Mouse (Mus musculus): ENCODE measurements around the gene Zfp871.

Zfp871 gene

DNA sequence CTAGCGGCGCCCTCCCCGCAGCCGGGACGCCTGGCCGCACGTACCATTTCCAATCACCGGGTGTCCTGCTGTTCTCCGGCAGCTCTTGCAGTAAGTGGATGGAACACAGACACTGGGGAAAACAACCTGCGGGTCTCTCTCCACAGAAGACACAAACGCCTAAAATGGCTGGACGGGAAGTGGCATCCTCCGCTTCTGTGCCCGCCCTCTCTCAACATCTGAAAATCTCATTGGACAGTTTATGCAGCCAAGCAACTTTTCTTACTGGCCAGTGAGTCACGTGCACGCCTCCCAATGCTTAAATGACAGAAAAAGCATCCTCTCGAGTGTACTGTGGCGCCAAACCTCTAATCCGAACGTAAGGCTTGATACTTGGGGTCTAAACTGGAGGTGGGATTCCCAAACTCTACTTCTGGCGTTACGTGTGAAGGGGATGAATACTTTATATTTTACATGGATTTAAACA, at the start of gene Zfp871:
TSS of gene Zfp871 (minus strand) at position 194 of the 466 bp plus-strand sequence.
- in situ Hi-C loops (cut with MboI): no loop called here

DNA sequence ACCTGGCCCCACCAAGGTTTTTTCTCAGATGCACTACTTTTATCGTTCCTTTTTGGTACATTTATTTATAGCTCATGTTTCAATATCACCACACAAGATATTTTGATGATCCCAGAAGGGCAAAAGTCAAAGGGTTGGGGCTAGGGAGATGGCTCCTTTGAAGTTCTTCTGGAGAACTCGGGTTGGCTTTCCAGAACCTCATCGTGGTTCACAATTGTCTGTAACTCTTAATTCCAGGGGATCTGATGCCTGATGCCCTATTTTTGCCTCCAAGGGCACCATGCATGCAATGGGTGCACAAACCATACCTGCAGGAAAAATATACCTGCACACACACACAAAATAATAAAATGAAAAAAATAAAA, 42.3 kb upstream of the Zfp871 start:
- in situ Hi-C loops (cut with MboI): no loop called here

DNA sequence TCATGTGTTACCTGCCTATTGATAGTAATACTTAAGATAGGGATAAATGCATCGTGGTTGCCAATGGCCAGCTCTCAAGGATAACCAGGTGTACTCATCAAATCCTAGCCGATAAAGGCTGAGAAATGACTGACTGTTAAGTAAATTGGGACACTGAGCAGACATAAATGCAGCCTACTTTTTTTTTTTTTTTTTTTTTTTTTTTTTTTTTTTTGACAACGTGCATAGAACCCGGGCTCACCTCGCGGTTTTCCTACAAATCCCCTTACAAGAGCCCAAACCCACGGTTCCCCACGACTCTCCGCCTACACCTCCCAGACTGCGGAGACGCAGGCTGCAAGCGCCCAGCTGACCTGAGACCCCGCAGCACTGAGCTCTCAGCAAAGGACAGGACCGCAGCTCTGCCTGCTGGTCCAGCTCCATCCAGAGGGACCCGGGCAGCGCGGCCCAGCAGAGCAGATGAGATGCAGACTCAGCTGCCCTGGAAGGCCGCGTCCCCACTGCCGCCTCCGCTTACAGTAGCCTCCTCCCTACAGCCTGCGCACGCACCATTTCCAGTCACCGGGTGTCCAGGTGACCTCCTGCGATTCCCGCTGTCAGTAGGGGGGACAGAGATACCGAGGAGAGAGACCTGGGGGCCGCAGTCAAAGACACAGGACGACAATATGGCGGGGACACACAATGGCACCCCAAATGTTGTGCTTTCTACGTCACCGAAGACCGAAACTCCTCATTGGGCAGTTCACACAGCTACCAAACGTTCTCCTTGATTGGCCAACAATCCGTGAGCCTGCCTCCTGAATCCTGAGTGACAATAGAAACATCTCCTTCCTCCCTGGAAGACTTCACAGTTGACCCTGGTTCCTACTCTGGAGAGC, 41.7 kb upstream of the Zfp871 start, which contains the start of gene Zfp799:
TSS of gene Zfp799 (minus strand) at position 722 of the 878 bp plus-strand sequence.
- in situ Hi-C loops (cut with MboI): no loop called here

DNA sequence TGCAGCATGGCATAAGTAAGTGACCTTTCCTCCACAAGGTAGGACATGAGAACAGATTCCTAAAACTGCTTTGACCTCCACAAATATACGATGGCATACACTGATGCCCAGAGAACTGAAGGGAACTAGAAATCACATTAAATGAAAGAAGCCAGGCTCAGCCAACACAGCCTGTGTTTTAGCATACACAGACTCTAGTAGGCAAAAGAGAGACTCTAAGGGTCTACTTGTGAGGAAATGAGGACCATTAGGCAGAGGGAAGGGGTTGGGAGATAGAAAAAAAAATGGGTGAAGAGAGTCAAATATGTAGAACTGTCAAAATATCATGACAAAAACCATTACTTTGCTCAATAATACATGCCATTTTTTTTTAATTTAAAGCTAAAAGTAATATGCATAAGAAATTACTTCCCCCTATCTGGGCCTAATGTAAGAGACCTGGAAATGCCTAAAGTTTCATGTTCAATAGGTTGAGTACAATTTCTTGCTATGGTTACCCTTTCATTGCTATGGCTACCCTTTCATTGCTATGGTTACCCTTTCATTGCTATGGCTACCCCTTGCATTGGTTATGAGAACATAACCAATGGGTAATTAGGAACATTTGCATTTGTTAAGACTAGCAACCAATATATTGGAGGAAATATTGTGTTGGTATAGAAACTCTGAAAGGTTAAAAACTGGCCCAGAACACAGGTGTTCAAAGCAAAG, 28.1 kb upstream of the Zfp871 start:
- in situ Hi-C loops (cut with MboI): no loop called here

DNA sequence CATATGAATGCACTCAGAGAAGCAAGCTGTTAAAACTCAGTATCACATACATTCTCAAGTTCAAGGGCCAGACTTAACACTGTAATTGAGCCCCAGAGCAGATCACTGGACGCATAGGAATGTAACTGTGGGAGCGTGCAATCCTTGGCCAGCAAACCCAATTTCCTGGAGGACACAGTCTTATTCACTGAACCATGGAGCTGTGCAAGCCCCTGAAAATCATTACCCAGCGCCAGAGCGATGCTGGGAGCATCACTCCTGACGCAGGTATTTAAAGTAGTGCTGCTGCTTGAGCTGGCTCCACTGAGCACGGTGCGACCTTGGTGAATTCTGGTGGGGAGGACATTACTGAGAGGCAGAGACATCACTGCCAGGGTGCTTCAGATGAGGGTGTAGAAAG, 26.0 kb upstream of the Zfp871 start:
- in situ Hi-C loops (cut with MboI): no loop called here

DNA sequence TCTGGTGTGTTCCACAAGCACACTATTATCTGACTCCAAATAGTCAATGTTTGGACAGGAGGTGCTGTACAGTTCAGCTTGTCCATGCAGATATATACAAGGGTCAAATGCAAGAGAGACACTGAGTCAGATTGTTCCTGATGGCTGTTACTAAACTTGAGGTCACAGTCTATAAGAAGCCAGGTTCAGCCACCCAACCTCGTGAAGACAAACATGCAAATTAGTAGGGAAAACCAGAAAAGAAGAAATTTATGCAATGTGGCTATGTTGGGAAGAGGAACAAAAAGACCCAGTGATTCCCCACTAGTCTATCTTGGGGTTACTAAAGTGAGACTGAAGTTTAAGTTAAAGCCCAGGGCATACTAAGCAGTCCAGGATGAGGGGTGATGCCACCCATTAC, 22.6 kb upstream of the Zfp871 start:
- in situ Hi-C loops (cut with MboI): no loop called here

DNA sequence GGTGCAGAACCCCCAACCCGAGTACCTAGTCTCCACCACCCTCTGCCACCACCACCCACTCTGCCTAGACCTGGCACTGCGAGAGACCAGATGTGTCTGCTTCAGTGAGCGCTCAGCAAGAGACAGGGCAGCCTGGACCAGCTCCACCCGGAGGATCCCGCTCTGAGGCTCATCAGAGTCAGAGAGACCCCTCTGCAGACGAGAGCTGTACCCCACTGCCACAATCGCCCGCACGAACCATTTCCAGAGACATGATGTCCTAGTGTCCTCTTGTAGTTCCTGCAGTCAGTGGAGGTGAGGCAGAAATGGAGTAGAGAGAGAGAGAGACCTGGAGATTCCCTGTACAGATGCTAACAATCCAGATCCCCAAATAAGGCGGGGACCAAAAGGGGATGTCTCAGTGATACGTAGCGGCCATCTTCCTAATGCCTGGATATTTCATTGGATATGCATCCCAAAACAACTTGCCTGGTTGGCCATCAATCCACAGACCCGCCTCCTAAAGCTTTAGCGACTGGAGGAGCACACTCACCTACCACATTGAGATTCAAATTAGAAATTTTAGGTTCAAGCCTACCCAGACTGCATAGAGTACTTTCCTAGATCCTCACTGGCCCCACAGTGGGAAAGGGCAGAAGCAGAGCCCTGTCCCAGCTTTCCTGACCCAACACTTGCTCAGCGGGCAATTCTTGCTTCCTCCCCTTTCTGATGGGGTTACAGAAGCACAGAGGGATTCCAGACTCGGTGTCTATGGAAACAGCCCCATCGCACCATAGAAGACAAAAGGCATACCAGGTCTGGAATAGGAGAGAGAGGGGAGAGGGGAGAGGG, 21.7 kb upstream of the Zfp871 start, which contains the start of gene Zfp811:
TSS of gene Zfp811 (minus strand) at position 388 of the 831 bp plus-strand sequence.
- in situ Hi-C loops (cut with MboI): no loop called here

DNA sequence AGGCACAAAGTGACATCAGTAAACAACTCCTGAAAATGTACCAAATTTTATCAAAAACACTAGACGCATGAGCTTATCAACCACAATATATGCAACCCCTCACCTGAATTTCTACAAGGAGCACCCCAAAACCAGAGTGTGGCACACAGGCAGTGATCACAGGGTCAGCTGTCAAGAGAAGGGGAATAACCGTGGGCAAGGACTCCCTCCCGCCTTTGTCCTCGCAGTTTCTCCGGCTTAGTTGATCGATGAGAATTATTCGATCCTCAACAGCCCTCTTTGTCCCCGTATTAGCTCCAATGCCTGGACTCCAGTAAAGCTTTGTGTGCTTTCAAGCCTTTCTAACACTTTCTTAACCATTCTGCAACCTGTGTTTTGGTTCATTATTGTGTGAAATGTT, 20.8 kb upstream of the Zfp871 start:
- in situ Hi-C loops (cut with MboI): no loop called here

DNA sequence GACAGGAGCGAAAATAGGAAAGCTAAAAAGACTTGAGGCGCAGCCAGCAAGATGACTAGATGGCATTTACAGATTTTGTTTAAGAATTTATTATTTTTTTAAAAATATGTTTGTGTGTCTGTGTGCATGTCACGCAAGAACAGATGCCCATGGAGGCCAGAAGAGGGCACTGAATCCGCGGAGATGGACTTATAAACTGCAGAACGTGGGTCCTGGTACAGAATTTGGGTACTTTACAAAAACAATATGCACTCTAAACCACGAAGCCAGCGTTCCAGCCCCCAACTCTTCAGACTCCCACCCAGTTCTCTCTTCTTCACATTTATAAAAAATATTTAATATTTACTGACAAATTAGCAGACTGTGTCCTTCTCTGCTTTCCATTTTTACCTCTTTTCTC, 1.2 kb upstream of the Zfp871 start:
- in situ Hi-C loops (cut with MboI): no loop called here

DNA sequence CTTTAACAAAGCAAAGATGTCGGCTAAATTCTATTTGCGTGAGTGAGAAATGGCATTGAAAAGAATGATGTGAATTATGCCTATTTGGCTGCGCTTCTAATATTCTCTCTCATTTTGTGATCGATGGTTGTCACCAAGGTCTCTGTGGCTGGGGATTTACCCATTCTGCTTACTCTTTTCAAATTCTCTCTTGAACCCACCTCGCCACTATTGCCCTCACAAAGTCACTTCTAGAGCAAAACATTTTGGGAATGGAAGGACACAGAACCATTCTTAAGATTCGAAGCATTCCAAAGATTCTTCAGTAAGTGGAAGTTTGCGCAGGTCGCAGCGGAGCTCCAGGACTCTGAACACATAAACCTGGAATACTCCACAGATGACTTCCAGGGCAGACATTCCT, 489 bp upstream of the Zfp871 start:
- in situ Hi-C loops (cut with MboI): no loop called here

DNA sequence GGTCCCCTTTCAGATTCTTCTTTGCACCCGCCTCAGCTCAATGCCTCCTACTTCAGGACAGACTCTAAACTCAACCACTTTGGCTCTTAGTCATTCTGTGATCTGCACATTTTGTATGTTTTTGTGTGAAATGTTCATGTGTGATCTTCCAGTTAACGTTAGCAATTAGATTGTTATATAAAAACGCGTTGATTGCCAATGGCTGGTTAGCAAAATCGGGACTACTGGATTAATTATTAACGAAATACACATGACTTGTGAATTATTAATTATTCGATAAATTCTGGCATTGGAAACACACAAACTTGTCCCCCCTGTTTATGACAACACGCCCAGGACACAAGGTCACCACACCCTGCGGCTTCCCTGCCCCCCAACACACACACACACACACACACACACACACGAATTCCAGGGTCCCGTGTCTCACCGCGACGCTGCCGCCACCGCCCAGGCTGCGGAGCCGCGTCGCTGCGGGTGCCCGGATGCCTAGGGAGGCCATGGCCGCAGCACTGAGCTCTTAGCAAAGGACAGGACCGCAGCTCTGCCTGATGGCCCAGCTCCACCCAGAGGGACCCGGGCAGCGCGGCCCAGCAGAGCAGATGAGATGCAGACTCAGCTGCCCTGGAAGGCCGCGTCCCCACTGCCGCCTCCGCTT, 522 bp downstream of the Zfp871 start:
- in situ Hi-C loops (cut with MboI): no loop called here

DNA sequence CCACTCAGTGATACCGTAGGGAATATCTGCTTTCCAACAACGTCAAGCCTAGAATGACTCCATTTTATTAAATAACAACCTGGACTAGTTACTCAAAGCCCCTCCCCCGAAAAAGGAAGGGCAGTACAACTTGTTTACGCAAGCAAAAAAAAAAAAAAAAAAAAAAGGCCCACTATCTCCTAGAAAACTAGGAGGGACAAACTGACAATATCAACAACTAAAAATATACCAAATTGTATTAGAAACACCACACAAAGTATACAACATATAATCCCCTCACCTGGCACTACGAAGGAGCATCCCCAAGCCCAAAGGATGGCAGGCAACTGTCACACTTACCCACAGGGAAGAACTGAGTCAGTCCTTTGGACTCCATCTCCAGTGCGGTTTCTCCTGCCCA, 1.1 kb downstream of the Zfp871 start:
- in situ Hi-C loops (cut with MboI): no loop called here

DNA sequence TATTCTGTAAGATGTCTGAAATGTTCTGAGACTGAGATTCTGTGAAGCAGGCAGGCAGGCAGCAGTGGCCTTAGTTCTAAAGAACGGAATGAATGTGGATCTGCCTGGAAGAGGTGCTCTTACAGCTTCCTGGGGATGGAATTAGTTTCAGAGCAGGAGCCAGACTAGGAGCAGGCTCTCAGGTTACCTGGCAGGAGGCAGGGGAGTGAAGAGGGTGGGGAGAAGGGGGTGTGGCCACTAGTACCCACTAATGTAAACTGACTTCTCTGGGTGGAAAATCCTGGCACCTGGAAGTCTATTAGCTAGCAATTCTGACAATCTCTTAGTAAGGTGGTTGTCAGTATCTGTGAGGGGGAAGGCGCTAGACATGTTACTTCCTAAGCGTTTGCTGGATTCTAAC, 2.4 kb downstream of the Zfp871 start:
- in situ Hi-C loops (cut with MboI): no loop called here

DNA sequence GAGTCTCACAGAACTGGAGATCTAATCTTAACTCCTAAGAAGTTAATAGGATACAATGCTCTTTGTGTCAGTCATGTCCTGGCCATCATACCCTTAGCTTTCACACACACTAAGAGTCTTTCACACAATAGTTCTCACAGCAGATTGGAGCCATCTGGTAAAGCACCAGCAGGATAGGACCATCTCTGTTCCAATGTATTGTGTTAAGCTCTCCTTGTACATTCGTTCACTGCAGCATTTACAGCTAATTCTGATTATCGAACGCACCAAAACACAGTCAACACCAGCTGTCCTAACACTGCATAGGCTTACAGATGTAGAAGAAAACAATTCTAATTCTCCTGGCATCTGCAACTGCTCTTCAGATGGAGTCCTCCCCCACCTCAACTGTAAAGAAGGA, 10.5 kb downstream of the Zfp871 start:
- in situ Hi-C loops (cut with MboI): no loop called here

DNA sequence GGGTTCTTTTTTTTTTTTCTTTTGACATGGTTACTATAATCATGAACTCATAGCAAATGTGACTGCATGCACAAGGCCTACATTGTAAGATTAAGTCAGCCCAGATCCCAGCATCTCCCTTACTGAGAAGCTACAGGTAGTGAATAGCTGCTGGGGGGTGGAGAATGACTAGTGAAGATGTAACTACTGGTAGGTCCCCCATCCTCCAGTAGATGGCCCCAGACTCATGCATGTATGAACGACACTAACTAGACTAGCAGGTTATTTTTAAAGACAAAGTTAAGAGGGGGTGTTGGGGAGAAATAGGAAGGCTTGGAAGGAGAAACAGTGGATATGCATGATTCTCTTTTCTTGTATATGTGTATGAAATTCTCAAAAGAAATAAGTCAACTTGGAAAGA, 16.9 kb downstream of the Zfp871 start:
- in situ Hi-C loops (cut with MboI): no loop called here

DNA sequence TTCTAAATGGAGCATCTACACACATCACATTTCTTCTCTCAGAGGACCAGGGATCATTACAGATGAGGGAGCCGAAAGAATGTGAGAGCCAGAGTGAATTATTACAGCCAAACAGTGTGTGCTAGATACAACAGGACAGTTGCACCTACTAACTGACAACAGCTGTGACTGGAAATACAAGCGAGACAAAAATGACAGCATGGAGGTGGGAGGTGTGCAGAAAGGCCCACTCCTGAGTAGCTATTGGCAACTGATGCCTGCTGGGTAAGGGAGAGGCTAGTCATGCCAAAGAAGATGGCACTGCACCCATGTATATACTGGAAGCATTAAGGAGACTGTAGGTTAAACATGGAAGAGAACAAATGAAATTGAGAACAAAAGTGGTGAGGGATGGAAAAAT, 21.7 kb downstream of the Zfp871 start:
- in situ Hi-C loops (cut with MboI): no loop called here

DNA sequence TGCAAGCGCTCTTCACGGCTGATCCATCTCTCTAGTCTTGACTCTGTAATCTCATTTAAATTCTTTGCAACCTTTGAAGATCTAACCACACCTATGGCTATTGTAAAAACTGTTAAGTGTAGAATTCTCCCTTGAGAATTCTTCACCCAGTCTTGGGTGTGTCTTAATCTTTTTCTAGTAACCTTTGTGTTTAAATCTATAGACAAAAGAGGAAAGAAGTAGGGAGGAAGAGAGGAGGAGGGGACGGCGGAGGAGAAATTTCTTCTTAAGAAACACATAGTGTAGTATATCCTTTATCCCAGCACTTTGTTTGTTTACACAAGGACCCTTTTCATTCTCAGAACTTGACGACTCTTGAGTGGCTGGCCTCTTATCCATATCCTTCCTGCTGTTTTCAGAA, 30.8 kb downstream of the Zfp871 start:
- in situ Hi-C loops (cut with MboI): no loop called here

DNA sequence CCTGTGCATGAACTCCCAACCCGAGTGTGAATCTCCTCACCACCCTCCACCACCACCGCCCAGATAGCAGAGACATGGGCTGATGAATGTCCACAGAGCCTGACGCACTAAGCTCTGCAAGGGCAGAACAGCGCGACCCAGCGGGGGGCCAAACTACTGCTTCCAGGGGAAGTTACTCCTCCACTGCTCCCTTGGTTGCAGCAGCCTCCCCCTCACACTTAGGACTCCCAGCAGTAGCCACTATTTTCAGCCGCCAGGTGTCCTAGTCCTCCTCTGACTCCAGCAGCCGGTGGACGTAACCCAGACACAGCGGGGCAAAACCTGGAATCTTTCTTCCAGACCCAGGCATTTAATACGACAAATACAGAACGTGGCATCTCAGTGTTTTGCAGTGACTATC, 34.5 kb downstream of the Zfp871 start:
- in situ Hi-C loops (cut with MboI): no loop called here

DNA sequence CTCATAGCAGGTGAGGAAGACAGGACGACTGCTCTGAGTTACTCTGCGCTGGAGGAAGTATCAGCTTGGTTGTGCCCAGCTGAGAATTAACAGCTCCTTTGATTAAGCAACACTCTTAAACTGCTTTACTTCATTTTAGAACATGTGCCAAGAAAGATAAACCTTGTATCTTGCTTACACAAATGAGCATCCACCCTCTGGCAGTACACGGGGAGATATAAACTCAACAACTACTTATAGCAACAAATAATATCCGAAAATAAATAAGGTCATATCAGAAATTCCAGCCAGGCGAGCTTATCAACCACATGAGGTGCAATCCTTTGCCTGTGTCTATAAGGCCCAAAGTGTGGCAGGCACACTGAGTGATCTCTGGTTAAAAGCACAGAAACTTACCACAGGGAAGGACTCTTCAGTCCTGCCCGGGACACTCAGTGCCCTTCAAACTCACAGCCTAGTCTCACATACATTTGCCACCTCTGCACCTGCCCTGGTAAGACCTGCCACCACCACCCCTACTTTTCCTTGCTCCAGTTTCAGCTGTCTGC, 35.2 kb downstream of the Zfp871 start:
- in situ Hi-C loops (cut with MboI): no loop called here

DNA sequence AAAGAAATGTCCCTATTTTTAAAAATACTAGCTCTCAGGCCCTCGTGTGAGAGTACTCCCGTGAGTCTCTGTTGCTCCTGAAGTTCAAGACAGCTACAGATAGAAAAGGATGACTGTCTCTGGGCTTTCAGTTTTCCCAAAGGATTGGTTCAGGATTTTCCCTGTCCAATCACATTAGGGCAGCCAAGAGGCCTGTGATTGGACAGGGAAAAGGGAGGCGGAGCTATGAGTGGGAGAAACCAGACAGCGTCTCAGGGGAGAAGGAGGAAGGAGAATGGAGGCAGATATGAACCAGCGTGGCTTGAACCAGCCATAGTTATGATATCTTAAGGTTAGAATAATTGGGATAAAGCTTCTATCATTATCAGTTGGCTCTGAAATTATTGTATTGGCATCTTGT, 37.5 kb downstream of the Zfp871 start:
- in situ Hi-C loops (cut with MboI): no loop called here

DNA sequence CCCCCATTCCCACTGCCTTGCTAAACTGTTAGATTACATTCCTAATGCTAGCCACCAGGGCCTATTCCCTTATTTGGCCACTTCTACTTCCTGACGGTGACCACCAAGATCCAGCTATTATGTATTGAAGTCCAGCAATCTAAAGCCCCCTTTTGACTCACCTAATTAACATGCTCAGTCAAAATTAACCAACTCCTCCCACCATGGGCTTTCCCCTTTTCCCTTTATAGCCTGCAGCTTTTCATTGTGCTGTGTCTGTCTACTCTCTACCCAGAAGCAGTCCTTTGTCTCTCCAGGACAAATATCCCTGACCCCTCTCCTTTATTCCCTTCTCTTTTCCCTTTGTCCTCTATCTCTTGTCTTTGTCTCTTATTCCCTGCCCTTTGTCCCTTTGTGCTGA, 47.0 kb downstream of the Zfp871 start:
- in situ Hi-C loops (cut with MboI): no loop called here

Data from mature B cell (primary cell).